Mouse (Mus musculus): ENCODE results near the gene Aldh2. TPM values are rescaled to one million over a fixed set of nuclear protein-coding genes. Genes with fewer than 3 reads are reported as not detected.
"Not testable (repeated sequence)": the region's sequence is repeated elsewhere in the genome, so short reads cannot be mapped to it uniquely, and the experiment has no call there.

Gene Aldh2
- polyA plus RNA-seq, 1 experiment = 174 TPM

DNA sequence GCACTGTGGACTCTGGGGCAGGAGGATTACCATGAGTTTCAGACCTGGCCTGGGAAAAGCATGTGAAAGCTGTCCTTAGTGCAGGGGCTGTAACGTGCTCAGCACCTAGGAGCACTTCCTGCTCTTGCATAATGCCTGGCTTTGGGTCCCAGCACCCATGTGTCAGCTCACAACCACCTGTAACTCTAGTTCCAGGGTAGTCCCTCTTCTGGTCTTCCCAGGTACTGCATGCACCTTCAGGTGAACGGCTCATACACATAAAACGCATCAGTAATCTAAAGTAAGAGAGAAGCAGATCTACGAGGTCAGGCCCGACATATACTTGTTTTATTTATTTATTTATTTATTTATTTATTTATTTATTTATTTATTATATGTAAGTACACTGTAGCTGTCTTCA lies 59.1 kb downstream of the Aldh2 start:
- no peak overlapping the region for H3K4me3 ChIP-seq (replicated peaks; ENCODE audit: insufficient read depth, low read depth, low read length)
- H3K27me3 ChIP-seq (ENCODE audit: control insufficient read depth, insufficient read depth, low read length) = no peaks in the 10 kb centered on the region
- no peak for TF ChIP-seq POLR2A (IDR thresholded peaks at IDR 0.05; ENCODE audit: borderline replicate concordance, insufficient read depth, low read length)
- TF ChIP-seq CTCF (IDR thresholded peaks at IDR 0.05; ENCODE audit: borderline replicate concordance, insufficient read depth, low read depth, low read length) = peak; percentile 51; the same call in 1 of the 2 replicates
- DNase-seq = no peak
- 94% methylated on average over 5 of the region's 5 CpGs for whole genome bisulfite sequencing
- H3K4me1 ChIP-seq (ENCODE audit: control insufficient read depth, insufficient read depth, low read length) = 0 out of 2 replicates have a peak, but pooled peaks cover 2% of the 10 kb centered on the region
- no peak overlapping the region for H3K27ac ChIP-seq (ENCODE audit: insufficient read depth, low read length)

GRCm38 (mm10) chr5:121526961-121527360 lies 66.7 kb downstream of the Aldh2 start:
- Histone ChIP-seq H3K27ac (ENCODE audit: insufficient read depth, low read length) (no peak overlapping the region), H3K27me3 (ENCODE audit: control insufficient read depth, insufficient read depth, low read length) (no peaks in the 10 kb centered on the region), H3K4me1 (ENCODE audit: control insufficient read depth, insufficient read depth, low read length) (no peaks in the 10 kb centered on the region), H3K4me3 (replicated peaks; ENCODE audit: insufficient read depth, low read depth, low read length) (no peak overlapping the region)
- no peak for TF ChIP-seq POLR2A (IDR thresholded peaks at IDR 0.05; ENCODE audit: borderline replicate concordance, insufficient read depth, low read length)
- DNase-seq = no peak
- WGBS = 68% methylated on average over 8 of the region's 8 CpGs

- Histone ChIP-seq H3K4me1 (ENCODE audit: control insufficient read depth, insufficient read depth, low read length) (no peaks in the 10 kb centered on the region), H3K27me3 (ENCODE audit: control insufficient read depth, insufficient read depth, low read length) (no peaks in the 10 kb centered on the region), H3K4me3 (replicated peaks; ENCODE audit: insufficient read depth, low read depth, low read length) (no peak overlapping the region), H3K27ac (ENCODE audit: insufficient read depth, low read length) (no peak overlapping the region)
- TF ChIP-seq CTCF (IDR thresholded peaks at IDR 0.05; ENCODE audit: borderline replicate concordance, insufficient read depth, low read depth, low read length) (no peak), POLR2A (IDR thresholded peaks at IDR 0.05; ENCODE audit: borderline replicate concordance, insufficient read depth, low read length) (no peak)
- DNase-seq = no peak
- 79% methylated on average over 7 of the region's 7 CpGs for WGBS
Observed at GRCm38 (mm10) chr5:121526526-121526925, 67.1 kb downstream of the Aldh2 start.

DNA sequence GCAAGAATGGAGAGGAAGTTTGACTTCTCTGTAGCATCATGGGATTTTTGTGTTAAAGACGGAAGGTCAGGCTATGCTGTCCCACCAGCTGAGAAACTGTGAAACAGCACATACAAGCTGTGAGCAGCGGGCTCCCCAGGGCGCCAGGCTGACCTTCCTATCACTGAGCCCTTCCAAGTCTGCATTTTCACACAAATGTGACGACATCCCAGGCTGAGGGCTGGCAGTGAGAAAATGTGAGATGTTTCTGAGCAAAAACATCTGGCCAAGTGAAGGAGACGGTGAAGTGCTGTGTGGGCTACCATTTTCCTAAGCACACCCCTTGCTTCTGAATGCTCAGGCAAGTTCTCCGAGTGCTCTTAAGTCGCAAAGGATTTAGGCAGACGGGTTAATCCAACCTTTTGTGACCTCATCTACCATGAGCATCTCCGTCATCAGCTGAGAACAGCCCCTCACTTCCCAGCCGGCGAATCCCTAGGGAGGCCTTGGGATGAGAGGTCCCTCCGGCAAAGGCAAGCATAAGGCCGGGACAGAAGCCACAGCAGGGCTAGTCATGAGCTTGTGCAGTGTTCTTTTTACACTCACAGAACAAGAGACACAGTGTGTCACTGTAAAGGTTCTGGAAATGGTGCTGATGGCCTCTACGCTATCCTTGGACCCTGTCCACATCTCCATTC lies 67.7 kb downstream of the Aldh2 start:
- Histone ChIP-seq H3K4me1 (ENCODE audit: control insufficient read depth, insufficient read depth, low read length) (no peaks in the 10 kb centered on the region), H3K27ac (ENCODE audit: insufficient read depth, low read length) (no peak overlapping the region), H3K27me3 (ENCODE audit: control insufficient read depth, insufficient read depth, low read length) (no peaks in the 10 kb centered on the region), H3K4me3 (replicated peaks; ENCODE audit: insufficient read depth, low read depth, low read length) (no peak overlapping the region)
- WGBS = 87% methylated on average over 14 of the region's 14 CpGs
- no peak for DNase-seq
- TF ChIP-seq POLR2A (IDR thresholded peaks at IDR 0.05; ENCODE audit: borderline replicate concordance, insufficient read depth, low read length) = no peak
- TF ChIP-seq CTCF (IDR thresholded peaks at IDR 0.05; ENCODE audit: borderline replicate concordance, insufficient read depth, low read depth, low read length) = no peak

GRCm38 (mm10) chr5:121519758-121520157 lies 73.9 kb downstream of the Aldh2 start:
- 94% methylated on average over 11 of the region's 17 CpGs for WGBS
- not testable (repeated sequence) for H3K27ac ChIP-seq (ENCODE audit: insufficient read depth, low read length); H3K4me1 ChIP-seq (ENCODE audit: control insufficient read depth, insufficient read depth, low read length); DNase-seq; H3K4me3 ChIP-seq (replicated peaks; ENCODE audit: insufficient read depth, low read depth, low read length); H3K27me3 ChIP-seq (ENCODE audit: control insufficient read depth, insufficient read depth, low read length)

- H3K4me3 ChIP-seq (replicated peaks; ENCODE audit: insufficient read depth, low read depth, low read length) = no peak overlapping the region
- no peaks in the 10 kb centered on the region for H3K4me1 ChIP-seq (ENCODE audit: control insufficient read depth, insufficient read depth, low read length)
- no peak for TF ChIP-seq CTCF (IDR thresholded peaks at IDR 0.05; ENCODE audit: borderline replicate concordance, insufficient read depth, low read depth, low read length)
- no peak for TF ChIP-seq POLR2A (IDR thresholded peaks at IDR 0.05; ENCODE audit: borderline replicate concordance, insufficient read depth, low read length)
- no peak overlapping the region for H3K27ac ChIP-seq (ENCODE audit: insufficient read depth, low read length)
- H3K27me3 ChIP-seq (ENCODE audit: control insufficient read depth, insufficient read depth, low read length) = no peaks in the 10 kb centered on the region
- DNase-seq = no peak
- WGBS = 93% methylated on average over 9 of the region's 9 CpGs
Observed at GRCm38 (mm10) chr5:121518983-121519382, 74.6 kb downstream of the Aldh2 start.

Other genes starting within 250 kb of the Aldh2 start
- gene Trafd1, start 208.2 kb downstream of the Aldh2 start, polyA plus RNA-seq (2012; rRNA removed) = 109 and 120 TPM in 2 replicates
- gene Naa25, start 195.9 kb downstream of the Aldh2 start, polyA plus RNA-seq (2012; rRNA removed) = 19.6 and 21.2 TPM in 2 replicates
- gene Tmem116, start 141.9 kb downstream of the Aldh2 start, polyA plus RNA-seq (2012; rRNA removed) = 2.8 and 3.7 TPM in 2 replicates
- gene Erp29, start 141.3 kb downstream of the Aldh2 start, polyA plus RNA-seq (2012; rRNA removed) = 145 TPM in 2 replicates
- gene Adam1b, start 90.4 kb downstream of the Aldh2 start, polyA plus RNA-seq (2012; rRNA removed) = not detected in 2 replicates
- 30.6 and 31.5 TPM in 2 replicates for gene Adam1a, start 48.3 kb downstream of the Aldh2 start, polyA plus RNA-seq (2012; rRNA removed)
- gene Gm42878, start 48.3 kb downstream of the Aldh2 start, polyA plus RNA-seq (2012; rRNA removed) = 0.21 TPM in 2 replicates
- 88.2 and 94.9 TPM in 2 replicates for gene Mapkapk5, start 47.9 kb downstream of the Aldh2 start, polyA plus RNA-seq (2012; rRNA removed)
- gene Acad12, start 25.1 kb upstream of the Aldh2 start, polyA plus RNA-seq (2012; rRNA removed) = 3.8 and 5.3 TPM in 2 replicates
- gene Acad10, start 66.7 kb upstream of the Aldh2 start, polyA plus RNA-seq (2012; rRNA removed) = 3.6 and 4.0 TPM in 2 replicates
- 51.2 and 54.4 TPM in 2 replicates for gene Brap, start 66.7 kb upstream of the Aldh2 start, polyA plus RNA-seq (2012; rRNA removed)
- gene Atxn2, start 117.5 kb upstream of the Aldh2 start, polyA plus RNA-seq (2012; rRNA removed) = 149 and 165 TPM in 2 replicates
- 30.8 and 31.7 TPM in 2 replicates for gene Sh2b3, start 243.8 kb upstream of the Aldh2 start, polyA plus RNA-seq (2012; rRNA removed)